Mouse (Mus musculus) heart, adult 2 months (tissue): ENCODE measurements around the gene Pygl. TPM values are rescaled to one million over a fixed set of nuclear protein-coding genes. Genes with fewer than 3 reads are reported as not detected.

Experiments
- DNase-seq, 2 experiments: peaks; one replicate each; pipeline ENCODE4 v3.0.0; 2021
- H3K27ac ChIP-seq: fragments of 200-600 bp; 2 replicates; pipeline ENCODE4 v1.8.1; 2022
- H3K27me3 ChIP-seq: fragments of 200-500 bp; 2 replicates; pipeline ENCODE4 v1.6.1; 2012; ENCODE audit warnings: mild to moderate bottlenecking, low read length, inconsistent platforms, mixed read lengths; ENCODE audit not compliant: control insufficient read depth, insufficient read depth
- H3K36me3 ChIP-seq: fragments of 200-500 bp; 2 replicates; pipeline ENCODE4 v1.6.1; 2012; ENCODE audit warnings: low read length, inconsistent platforms; ENCODE audit not compliant: control insufficient read depth, insufficient read depth
- H3K4me1 ChIP-seq: fragments of 200-500 bp; 2 replicates; pipeline ENCODE4 v1.6.1; 2011; ENCODE audit warnings: low read length; ENCODE audit not compliant: control insufficient read depth, insufficient read depth
- H3K4me3 ChIP-seq: fragments of 200-600 bp; 2 replicates; pipeline ENCODE4 v1.8.1; 2022
- H3K79me2 ChIP-seq: fragments of 200-500 bp; replicated peaks from 2 replicates; pipeline ENCODE4 v1.6.1; 2012; ENCODE audit warnings: mild to moderate bottlenecking, inconsistent platforms, low read length, moderate library complexity, mixed read lengths; ENCODE audit not compliant: control insufficient read depth, insufficient read depth
- H3K9ac ChIP-seq: fragments of 200-500 bp; 2 replicates; pipeline ENCODE4 v1.6.1; 2012; ENCODE audit warnings: low read depth, mild to moderate bottlenecking, control low read depth, inconsistent platforms, low read length, mixed read lengths
- CTCF ChIP-seq: fragments of 200-600 bp; IDR thresholded peaks from 2 replicates; pipeline ENCODE4 v1.8.1; 2022; ENCODE audit warnings: antibody characterized with exemption, mild to moderate bottlenecking, moderate library complexity
- EP300 ChIP-seq: fragments of 200-500 bp; IDR thresholded peaks from 2 replicates; pipeline ENCODE4 v1.6.1; 2011; ENCODE audit warnings: low read depth, low read length, control low read depth; ENCODE audit not compliant: insufficient read depth
- POLR2A ChIP-seq: fragments of 200-500 bp; IDR thresholded peaks from 2 replicates; pipeline ENCODE4 v1.6.1; 2011; ENCODE audit warnings: mild to moderate bottlenecking, low read depth, low read length, control low read depth; ENCODE audit not compliant: insufficient read depth
- WGBS: fragments of 180-500 bp; shearing (Covaris S2); methylation state at CpG from one replicate; pipeline ENCODE4 v1.1.7; 2018; 5-methylcytosine and 5-hydroxymethylcytosine counted together
- intact Hi-C: fragments of 180-260 bp; cut with DNase I; formaldehyde crosslinking; loops from one replicate; pipeline ENCODE4 v1.15.1; 2025
- polyA plus RNA-seq: library from polyadenylated mRNA; depleted of rRNA; stranded (reverse); fragments of >200 nt; gene quantifications from 2 replicates; pipeline ENCODE4 v1.2.3, GENCODE M21; 2012
- total RNA-seq, 2 experiments: library from RNA; stranded (reverse); gene quantifications; 2 replicates each; pipeline ENCODE4 v1.2.3; 2021

The Pygl gene
- total and polyA plus RNA-seq, 3 experiments, result 4.5 to 15.3 (median 4.6) TPM

GRCm38 (mm10) chr12:70242550-70242949, 11.3 kb upstream of the Pygl start:
- Histone ChIP-seq H3K9ac (no peak overlapping the region), H3K36me3 (no peaks in the 10 kb centered on the region), H3K4me1 (no peaks in the 10 kb centered on the region), H3K27ac (no peak overlapping the region), H3K27me3 (no peaks in the 10 kb centered on the region), H3K79me2 (no peaks in the 10 kb centered on the region), H3K4me3 (no peak overlapping the region)
- no peak for DNase-seq
- intact Hi-C loops, result no loop called here
- TF ChIP-seq CTCF, result no peak
- no peak for TF ChIP-seq EP300
- TF ChIP-seq POLR2A, result no peak
- 90% methylated on average over 7 of the region's 7 CpGs for WGBS

- no peak for TF ChIP-seq EP300
- no peak for TF ChIP-seq POLR2A
- TF ChIP-seq CTCF, result no peak
- WGBS, result 62% methylated on average over 5 of the region's 5 CpGs
- no peaks in the 10 kb centered on the region for H3K27me3 ChIP-seq
- DNase-seq, result no peak
- no peak overlapping the region for H3K9ac ChIP-seq
- no peaks in the 10 kb centered on the region for H3K79me2 ChIP-seq
- no peaks in the 10 kb centered on the region; the same call in 1 of the 2 replicates for H3K4me1 ChIP-seq
- no peak overlapping the region for H3K27ac ChIP-seq
- H3K4me3 ChIP-seq, result no peak overlapping the region
- intact Hi-C loops, result loop anchor here (10.0 kb wide), 1 partner anchor 675 kb away; no protein-coding TSS in a partner anchor
- H3K36me3 ChIP-seq, result no peaks in the 10 kb centered on the region
Measured at GRCm38 (mm10) chr12:70239741-70240140, 8.5 kb upstream of the Pygl start.

GRCm38 (mm10) chr12:70238604-70239003, 7.3 kb upstream of the Pygl start:
- no peaks in the 10 kb centered on the region for H3K27me3 ChIP-seq
- no peaks in the 10 kb centered on the region for H3K79me2 ChIP-seq
- intact Hi-C loops, result loop anchor here (10.0 kb wide), 1 partner anchor 676 kb away; no protein-coding TSS in a partner anchor
- H3K4me1 ChIP-seq, result no peaks in the 10 kb centered on the region; the same call in 1 of the 2 replicates
- no peak for TF ChIP-seq EP300
- no peak for TF ChIP-seq CTCF
- no peak for TF ChIP-seq POLR2A
- DNase-seq, result no peak
- H3K36me3 ChIP-seq, result no peaks in the 10 kb centered on the region
- H3K9ac ChIP-seq, result no peak overlapping the region
- 71% methylated on average over 8 of the region's 8 CpGs for WGBS
- no peak overlapping the region for H3K27ac ChIP-seq
- H3K4me3 ChIP-seq, result no peak overlapping the region

DNA sequence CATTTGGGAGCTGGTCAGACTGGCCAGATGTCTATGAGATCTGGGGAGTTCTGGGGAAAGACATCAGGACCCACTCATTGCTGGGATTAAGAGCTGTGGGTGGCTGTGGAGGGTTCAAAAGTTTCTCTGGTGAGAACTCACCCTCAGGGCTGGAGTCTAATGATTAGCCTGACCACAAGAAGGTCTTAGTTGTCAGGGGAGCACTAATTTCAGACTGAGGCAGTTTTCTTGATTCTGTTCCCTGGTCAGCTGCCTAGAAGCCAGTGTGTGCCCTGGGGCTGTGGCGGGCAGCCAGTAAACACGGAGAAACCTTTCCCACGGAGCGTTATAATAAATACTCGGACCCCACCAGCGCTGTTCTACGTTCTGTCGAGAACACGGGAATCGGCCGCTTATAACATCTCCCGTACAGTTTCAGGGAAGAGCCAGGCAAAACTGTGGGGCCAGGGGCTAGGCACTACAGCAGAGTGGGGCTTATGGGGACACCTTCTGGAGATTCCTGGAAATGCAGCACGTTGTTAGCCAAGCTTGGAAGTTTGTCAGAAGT, 3.7 kb upstream of the Pygl start:
- peak; percentile 64 to 79 for DNase-seq
- Histone ChIP-seq H3K36me3 (no peaks in the 10 kb centered on the region), H3K9ac (peak overlapping the region; percentile 69), H3K27me3 (no peaks in the 10 kb centered on the region), H3K4me1 (no peaks in the 10 kb centered on the region; the same call in 1 of the 2 replicates), H3K27ac (peak overlapping the region; percentile 55), H3K4me3 (peak overlapping the region; percentile 41; the same call in 1 of the 2 replicates), H3K79me2 (no peaks in the 10 kb centered on the region)
- TF ChIP-seq POLR2A, result 0 out of 2 replicates have a peak, but pooled peaks have one; percentile 16
- peak; percentile 92 for TF ChIP-seq CTCF
- TF ChIP-seq EP300, result no peak
- 8% methylated on average over 13 of the region's 13 CpGs for WGBS
- intact Hi-C loops, result loop anchor here (1.0 to 10.0 kb wide), 3 partner anchors 112 to 680 kb away; partner anchors contain the start of gene Trim9

- TF ChIP-seq EP300, result peak; percentile 45; the same call in 1 of the 2 replicates
- TF ChIP-seq POLR2A, result no peak
- TF ChIP-seq CTCF, result peak; percentile 93
- 5% methylated on average over 6 of the region's 6 CpGs for WGBS
- H3K27ac ChIP-seq, result peak overlapping the region; percentile 55; the same call in 1 of the 2 replicates
- H3K36me3 ChIP-seq, result no peaks in the 10 kb centered on the region
- H3K4me1 ChIP-seq, result no peaks in the 10 kb centered on the region; the same call in 1 of the 2 replicates
- no peak overlapping the region for H3K9ac ChIP-seq
- intact Hi-C loops, result loop anchor here (1.0 to 10.0 kb wide), 3 partner anchors 113 to 680 kb away; partner anchors contain the start of gene Trim9
- no peaks in the 10 kb centered on the region for H3K27me3 ChIP-seq
- peak; percentile 39 to 44 for DNase-seq
- no peak overlapping the region for H3K4me3 ChIP-seq
- no peaks in the 10 kb centered on the region for H3K79me2 ChIP-seq
Measured at GRCm38 (mm10) chr12:70234411-70234810, 3.1 kb upstream of the Pygl start.

- DNase-seq, result no peak
- 78% methylated on average over 6 of the region's 6 CpGs for WGBS
- intact Hi-C loops, result loop anchor here (1.0 to 10.0 kb wide), 3 partner anchors 114 to 681 kb away; partner anchors contain the start of gene Trim9
- no peak overlapping the region for H3K9ac ChIP-seq
- no peaks in the 10 kb centered on the region; the same call in 1 of the 2 replicates for H3K4me1 ChIP-seq
- no peak overlapping the region for H3K4me3 ChIP-seq
- H3K27ac ChIP-seq, result no peak overlapping the region
- no peaks in the 10 kb centered on the region for H3K79me2 ChIP-seq
- no peak for TF ChIP-seq POLR2A
- TF ChIP-seq EP300, result no peak
- no peak for TF ChIP-seq CTCF
- no peaks in the 10 kb centered on the region for H3K36me3 ChIP-seq
- no peaks in the 10 kb centered on the region for H3K27me3 ChIP-seq
Measured at GRCm38 (mm10) chr12:70233637-70234315, 2.5 kb upstream of the Pygl start.
